Mouse (Mus musculus): ENCODE results near the gene Spns3. TPM values are rescaled to one million over a fixed set of nuclear protein-coding genes. Genes with fewer than 3 reads are reported as not detected.

Gene Spns3
- polyA plus RNA-seq, 1 experiment from 2014 or later, result 0.35 TPM

DNA sequence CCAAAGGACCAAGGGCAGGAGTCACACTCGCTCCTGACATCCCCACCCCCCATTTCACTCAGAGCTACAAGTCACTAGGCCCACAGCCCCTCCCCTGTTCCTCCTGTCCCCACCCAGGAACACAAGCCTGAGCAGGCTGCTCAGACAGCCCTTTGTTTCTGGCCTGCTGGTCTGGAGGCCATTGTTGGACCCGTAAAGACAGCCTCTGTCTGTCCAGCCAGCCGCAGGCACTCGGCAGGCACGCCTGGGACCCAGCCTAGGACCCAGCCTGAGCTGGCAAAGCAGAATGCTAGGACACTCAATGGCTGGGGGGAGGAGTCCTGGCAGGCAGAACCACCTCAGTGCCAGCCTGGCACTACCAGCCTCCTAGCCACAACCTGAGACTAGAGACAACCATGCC, 94.6 kb downstream of the Spns3 start:
- Histone ChIP-seq H3K4me2 (no peak overlapping the region), H3K9me3 (replicated peaks) (no peaks in the 10 kb centered on the region), H3K36me3 (peaks cover 25% of the 10 kb centered on the region), H3K4me1 (peaks cover 20% of the 10 kb centered on the region; the same call in 1 of the 2 replicates), H3K27ac (no peak overlapping the region), H3K9ac (no peak overlapping the region), H3K4me3 (replicated peaks) (no peak overlapping the region), H3K27me3 (no peaks in the 10 kb centered on the region)
- 70% methylated on average over 5 of the region's 5 CpGs for WGBS
- ATAC-seq (replicated peaks; ENCODE audit: low FRiP score), result no peak

DNA sequence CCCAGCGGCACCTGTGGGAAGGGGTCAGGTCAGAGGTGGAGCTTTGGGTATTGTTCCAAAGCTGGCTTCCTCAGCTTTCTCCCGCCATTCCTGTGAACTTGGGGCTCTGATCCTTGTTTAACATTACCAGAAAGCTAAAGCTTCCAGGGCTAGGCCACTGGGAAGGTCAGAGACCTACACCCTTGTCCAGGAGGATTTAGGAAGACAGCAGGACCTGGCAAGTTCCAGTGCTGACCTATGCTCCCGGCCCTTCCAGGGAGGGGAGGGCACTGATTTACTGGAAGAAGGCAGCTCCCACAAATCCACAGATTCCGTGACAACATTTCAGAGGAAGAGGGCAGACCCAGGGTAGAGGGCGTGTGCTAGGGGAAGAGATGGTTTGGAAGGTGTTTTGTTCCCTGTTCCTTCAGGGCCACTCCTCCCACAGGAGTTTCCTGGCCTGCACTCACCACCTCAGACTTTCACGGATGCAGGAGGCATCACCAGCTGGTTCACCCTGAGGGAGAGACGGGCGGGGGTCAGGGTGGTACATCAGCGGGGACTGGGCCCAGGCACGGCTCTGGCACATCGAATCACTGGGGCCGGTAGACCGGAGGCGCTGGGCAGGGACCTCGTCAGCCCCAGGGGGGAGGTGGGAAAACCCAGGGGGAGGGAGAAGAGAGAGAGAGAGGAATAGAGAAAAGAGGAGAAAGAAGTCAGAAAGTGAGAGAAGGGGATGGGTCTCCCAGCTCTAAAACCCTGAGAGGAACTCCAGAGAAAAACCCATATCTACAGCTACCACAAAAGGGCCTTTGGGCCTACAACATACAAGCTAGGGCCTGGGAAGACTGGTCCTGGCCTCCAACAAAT, 97.0 kb downstream of the Spns3 start:
- Histone ChIP-seq H3K4me1 (peaks cover 14% of the 10 kb centered on the region; the same call in 1 of the 2 replicates), H3K4me3 (replicated peaks) (no peak overlapping the region), H3K36me3 (peaks cover 49% of the 10 kb centered on the region), H3K27ac (peak overlapping the region; percentile 22; the same call in 1 of the 2 replicates), H3K4me2 (no peak overlapping the region), H3K9me3 (replicated peaks) (no peaks in the 10 kb centered on the region), H3K27me3 (no peaks in the 10 kb centered on the region), H3K9ac (no peak overlapping the region; the same call in 1 of the 2 replicates)
- ATAC-seq (replicated peaks; ENCODE audit: low FRiP score), result no peak
- 47% methylated on average over 15 of the region's 15 CpGs for whole genome bisulfite sequencing

DNA sequence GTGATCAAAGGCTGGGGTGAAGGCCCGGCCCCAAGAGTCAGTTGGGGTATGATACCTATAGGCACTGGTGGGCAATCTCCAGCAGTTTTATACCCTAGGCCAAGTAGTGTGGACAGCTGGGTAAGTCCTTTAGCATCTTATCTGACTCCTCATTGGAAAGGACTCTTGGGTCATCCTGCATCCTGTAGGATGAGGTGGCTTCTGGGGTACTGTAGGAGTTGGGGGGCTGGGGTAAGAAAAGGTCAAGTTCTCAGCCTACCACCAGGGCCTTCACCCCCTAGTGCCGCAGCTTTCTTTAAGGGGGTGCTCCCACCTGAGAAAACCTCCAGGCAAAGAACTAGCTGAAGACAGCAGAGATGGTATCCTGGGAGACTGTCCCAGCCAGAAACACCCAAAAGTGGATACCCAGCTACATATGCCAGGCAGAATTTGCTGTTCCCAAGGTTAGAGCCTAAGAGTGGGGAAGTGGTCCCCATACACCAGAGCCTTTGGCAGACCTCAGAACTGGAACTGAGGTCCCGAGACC, 98.1 kb downstream of the Spns3 start:
- 0 out of 2 replicates have a peak overlapping the region, but pooled peaks have one; percentile 22 for H3K27ac ChIP-seq
- H3K4me2 ChIP-seq, result no peak overlapping the region
- no peaks in the 10 kb centered on the region for H3K27me3 ChIP-seq
- H3K4me1 ChIP-seq, result peaks cover 8% of the 10 kb centered on the region; the same call in 1 of the 2 replicates
- 85% methylated on average over 3 of the region's 3 CpGs for WGBS
- H3K36me3 ChIP-seq, result peaks cover 60% of the 10 kb centered on the region
- no peaks in the 10 kb centered on the region for H3K9me3 ChIP-seq (replicated peaks)
- H3K9ac ChIP-seq, result no peak overlapping the region
- no peak overlapping the region for H3K4me3 ChIP-seq (replicated peaks)
- no peak for ATAC-seq (replicated peaks; ENCODE audit: low FRiP score)

DNA sequence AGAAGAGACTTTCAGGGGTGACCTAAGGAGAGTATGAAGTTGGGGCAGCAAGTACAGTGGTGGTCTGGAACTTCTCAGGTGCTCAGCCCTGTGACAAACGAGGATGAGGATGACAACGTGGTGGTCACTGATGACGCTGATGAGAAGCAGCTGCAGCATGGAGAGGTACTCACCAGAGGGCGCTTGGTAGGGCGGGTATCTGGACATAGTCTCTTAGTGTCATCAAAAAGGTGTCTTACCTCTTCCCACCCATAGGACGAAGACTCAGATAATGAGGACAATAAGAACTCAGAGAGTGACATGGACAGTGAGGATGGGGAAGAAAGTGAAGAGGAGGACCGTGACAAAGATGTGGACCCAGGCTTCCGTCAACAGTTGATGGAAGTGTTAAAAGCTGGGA, 102.8 kb downstream of the Spns3 start:
- Histone ChIP-seq H3K4me1 (peaks cover 7% of the 10 kb centered on the region), H3K27me3 (no peaks in the 10 kb centered on the region), H3K9ac (no peak overlapping the region), H3K4me3 (replicated peaks) (no peak overlapping the region), H3K36me3 (peaks cover 100% of the 10 kb centered on the region), H3K4me2 (no peak overlapping the region), H3K9me3 (replicated peaks) (no peaks in the 10 kb centered on the region), H3K27ac (no peak overlapping the region)
- WGBS, result 83% methylated on average over 8 of the region's 8 CpGs
- no peak for ATAC-seq (replicated peaks; ENCODE audit: low FRiP score)

DNA sequence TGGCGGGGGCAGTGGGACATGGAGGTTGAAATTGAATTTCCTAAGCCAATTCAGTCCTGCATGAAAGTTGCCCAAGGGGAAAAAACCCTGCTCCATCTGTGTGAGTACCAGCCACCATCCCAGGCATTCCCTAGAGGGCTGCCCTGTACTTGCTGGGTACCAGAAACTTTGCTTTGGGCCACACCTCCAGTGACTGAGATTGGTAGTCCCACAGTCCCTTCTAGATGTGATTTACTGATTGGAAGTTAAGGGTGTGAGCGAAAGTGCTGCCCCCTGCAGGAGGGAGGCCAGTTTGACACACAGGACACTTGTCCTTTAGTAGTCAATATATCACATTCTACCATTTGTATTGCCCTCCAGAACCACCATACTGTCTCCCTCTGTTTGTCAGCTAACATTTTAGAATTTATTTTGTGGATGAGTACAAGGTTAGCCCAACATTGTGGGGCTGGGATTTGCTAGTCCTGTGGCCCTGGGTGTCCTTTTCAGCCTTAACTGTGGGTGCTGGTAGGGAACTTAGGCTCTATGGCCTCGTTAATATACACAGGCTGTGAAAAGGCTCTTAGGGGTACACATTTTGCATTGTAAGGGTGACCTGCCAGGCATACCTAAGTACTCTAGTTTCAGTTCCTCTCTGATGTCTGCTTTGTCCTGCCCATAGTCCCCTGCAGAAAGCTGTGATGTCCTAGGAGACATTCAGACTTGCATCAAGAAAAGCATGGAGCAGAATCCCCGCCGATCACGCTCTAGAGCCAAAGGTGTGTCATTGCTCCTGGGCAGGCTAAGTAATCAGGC, 103.8 kb downstream of the Spns3 start:
- no peak for ATAC-seq (replicated peaks; ENCODE audit: low FRiP score)
- H3K4me1 ChIP-seq, result peaks cover 14% of the 10 kb centered on the region
- 90% methylated on average over 6 of the region's 6 CpGs for WGBS
- H3K4me2 ChIP-seq, result no peak overlapping the region
- no peaks in the 10 kb centered on the region for H3K9me3 ChIP-seq (replicated peaks)
- H3K36me3 ChIP-seq, result peaks cover 94% of the 10 kb centered on the region
- H3K4me3 ChIP-seq (replicated peaks), result no peak overlapping the region
- H3K27ac ChIP-seq, result no peak overlapping the region
- no peaks in the 10 kb centered on the region for H3K27me3 ChIP-seq
- H3K9ac ChIP-seq, result no peak overlapping the region

Other genes starting within 250 kb of the Spns3 start
- gene Xaf1, start 248.9 kb downstream of the Spns3 start, polyA plus RNA-seq (2015; fragmentation: Nextera tagmentation; extraction: Ambion mirVana), result 4.3 and 6.2 TPM in 2 replicates
- not detected in 2 replicates for gene Fbxo39, start 236.1 kb downstream of the Spns3 start, polyA plus RNA-seq (2015; fragmentation: Nextera tagmentation; extraction: Ambion mirVana)
- 5.4 and 5.6 TPM in 2 replicates for gene Tekt1, start 188.1 kb downstream of the Spns3 start, polyA plus RNA-seq (2015; fragmentation: Nextera tagmentation; extraction: Ambion mirVana)
- 109 and 111 TPM in 2 replicates for gene Smtnl2, start 138.8 kb downstream of the Spns3 start, polyA plus RNA-seq (2015; fragmentation: Nextera tagmentation; extraction: Ambion mirVana)
- 0.87 and 0.95 TPM in 2 replicates for gene Ggt6, start 115.0 kb downstream of the Spns3 start, polyA plus RNA-seq (2015; fragmentation: Nextera tagmentation; extraction: Ambion mirVana)
- 162 and 184 TPM in 2 replicates for gene Mybbp1a, start 109.2 kb downstream of the Spns3 start, polyA plus RNA-seq (2015; fragmentation: Nextera tagmentation; extraction: Ambion mirVana)
- gene Spns2, start 60.6 kb downstream of the Spns3 start, polyA plus RNA-seq (2015; fragmentation: Nextera tagmentation; extraction: Ambion mirVana), result 2.9 and 3.4 TPM in 2 replicates
- gene Ube2g1, start 56.8 kb upstream of the Spns3 start, polyA plus RNA-seq (2015; fragmentation: Nextera tagmentation; extraction: Ambion mirVana), result 69.8 and 74.6 TPM in 2 replicates
- 23.1 and 23.7 TPM in 2 replicates for gene Ankfy1, start 139.5 kb upstream of the Spns3 start, polyA plus RNA-seq (2015; fragmentation: Nextera tagmentation; extraction: Ambion mirVana)
- 5.2 and 6.4 TPM in 2 replicates for gene Cyb5d2, start 245.6 kb upstream of the Spns3 start, polyA plus RNA-seq (2015; fragmentation: Nextera tagmentation; extraction: Ambion mirVana)
- 7.9 and 8.9 TPM in 2 replicates for gene Zzef1, start 245.7 kb upstream of the Spns3 start, polyA plus RNA-seq (2015; fragmentation: Nextera tagmentation; extraction: Ambion mirVana)

All from kidney, embryonic 15.5 days (tissue).